Mouse (Mus musculus) left cerebral cortex, adult 6 months (tissue): ENCODE results near the gene Wdr82. TPM values are rescaled to one million over a fixed set of nuclear protein-coding genes. Genes with fewer than 3 reads are reported as not detected.

Source experiments
- long read RNA-seq, 2 experiments: library from polyadenylated mRNA; unstranded; transcript quantifications; one replicate each; pipeline ENCODE4 v2.0.0; 2019 to 2020
- polyA plus RNA-seq: library from polyadenylated mRNA; unstranded; fragments of <200 nt; fragmentation: Nextera tagmentation; gene quantifications from 2 replicates; pipeline ENCODE4 v1.2.3, GENCODE M21; 2021

Gene Wdr82
- 47.8 and 50.0 TPM in 2 replicates for polyA plus RNA-seq
- long read RNA-seq, experiment 1, transcript Wdr82-201 (9 exons, 3,747 nt): major isoform, 103 of 138 reads
- long read RNA-seq, experiment 1, partial matches to known transcripts: 9 of 138 reads
- long read RNA-seq, experiment 1, other reads (novel, unspliced or antisense): 25 of 138 reads
- long read RNA-seq, experiment 2, transcript Wdr82-201 (9 exons, 3,747 nt): major isoform, 14 of 33 reads
- long read RNA-seq, experiment 2, partial matches to known transcripts: 3 of 33 reads
- long read RNA-seq, experiment 2, other reads (novel, unspliced or antisense): 16 of 33 reads

GRCm38 (mm10) chr9:106170556-106171345 lies at the start of gene Wdr82:
TSS of gene Wdr82 (plus strand) at chr9:106170928.

DNA sequence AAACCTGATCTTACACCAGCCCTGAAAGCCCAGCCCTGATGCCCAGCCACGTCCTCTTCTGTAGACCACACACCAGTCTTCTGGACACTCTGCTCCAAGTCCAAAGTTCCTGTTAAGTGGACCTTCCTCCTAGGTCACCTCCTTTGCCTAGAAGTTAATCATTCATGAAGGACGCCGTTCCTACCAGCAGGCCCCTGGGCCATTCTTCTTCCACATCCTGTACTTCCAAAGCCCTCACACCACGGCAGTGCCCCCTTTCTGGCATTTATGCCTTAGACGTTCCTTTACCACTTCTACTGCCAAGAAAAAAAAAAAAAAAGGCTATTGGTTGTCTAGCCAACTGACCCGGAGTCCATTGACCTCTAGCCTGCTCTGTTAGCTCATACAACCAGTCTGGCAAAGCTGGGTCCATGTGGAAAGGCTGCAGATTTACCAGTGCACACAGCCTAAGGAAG lies 12.7 kb upstream of the Wdr82 start, which contains the start of gene Glyctk:
Gene Glyctk, minus strand, starts transcription at position 102 of the 455 bp plus-strand sequence.

GRCm38 (mm10) chr9:106199535-106200272 lies 29.0 kb downstream of the Wdr82 start, which contains the start of gene Ppm1m:
TSS of gene Ppm1m (minus strand) at chr9:106199746.

DNA sequence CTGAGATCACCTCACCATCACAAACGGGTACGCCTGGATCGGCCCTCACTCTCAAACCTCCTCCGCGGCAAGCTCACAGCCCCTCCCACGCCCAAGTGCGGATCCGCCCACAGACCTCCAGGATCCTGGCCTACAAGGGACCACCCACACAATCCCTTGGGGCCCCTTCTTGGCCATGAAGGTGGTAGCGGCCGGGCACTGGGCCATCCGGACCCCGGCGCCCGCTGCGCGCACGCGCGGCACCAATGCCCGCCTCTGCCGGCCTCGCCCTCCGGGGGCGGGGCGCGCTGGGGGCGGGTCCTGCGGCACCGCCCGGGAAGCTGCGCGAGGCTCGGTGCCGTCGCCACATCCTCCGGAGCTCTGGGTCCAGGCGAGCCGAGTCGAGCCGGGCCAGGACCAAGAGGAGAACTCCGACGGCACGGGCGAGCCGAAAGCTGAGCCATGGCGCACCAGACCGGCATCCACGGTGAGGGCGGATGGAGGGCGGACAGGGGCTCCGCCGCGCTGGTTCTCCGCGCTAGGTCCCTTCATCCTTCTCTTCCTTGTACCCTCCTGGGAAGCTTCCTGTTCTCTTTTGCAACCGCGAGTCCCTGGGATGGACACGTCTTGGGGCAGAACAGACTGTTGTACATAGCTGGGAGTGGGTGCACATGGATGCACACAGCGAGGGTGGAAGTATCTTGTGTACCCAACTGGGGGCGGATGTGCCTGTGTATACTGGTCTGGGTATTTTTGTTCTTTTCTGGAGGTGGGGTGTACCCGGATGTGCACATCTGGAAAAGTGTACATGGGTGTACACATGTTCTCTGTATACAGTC lies 32.3 kb downstream of the Wdr82 start, which contains the start of gene Twf2:
Gene Twf2, plus strand, starts transcription at position 290 of the 818 bp plus-strand sequence.

DNA sequence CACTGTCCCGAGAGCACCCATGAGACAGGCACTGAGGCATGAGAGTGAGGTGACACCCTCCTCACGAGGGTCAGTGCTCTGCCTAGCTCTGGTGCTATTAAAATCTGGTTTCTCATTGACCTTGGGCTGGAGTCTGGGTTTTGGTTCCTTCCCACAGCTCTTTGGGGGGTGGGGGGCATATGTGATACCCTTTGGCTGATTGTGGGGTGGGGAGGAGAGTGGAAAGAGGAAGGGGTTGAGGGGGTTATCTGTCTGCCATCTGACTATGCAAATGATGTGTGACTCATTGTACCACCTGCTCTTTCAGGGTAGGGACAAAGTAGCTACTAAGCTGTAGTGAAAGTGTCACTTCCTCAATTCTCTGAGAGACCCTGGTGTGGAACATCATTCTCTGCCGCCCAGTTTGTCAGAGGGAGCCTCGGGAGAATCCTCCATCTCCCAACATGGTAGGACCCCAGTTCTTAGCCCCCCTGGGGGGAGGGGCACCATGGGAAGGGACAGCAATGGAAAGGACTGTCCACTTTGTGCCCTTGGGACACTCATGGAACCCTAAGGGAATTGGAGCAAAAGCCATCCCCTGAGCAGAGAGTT lies 51.6 kb downstream of the Wdr82 start, which contains the start of gene Tlr9:
Gene Tlr9, plus strand, starts transcription at position 338 of the 591 bp plus-strand sequence.

Other genes with a start within 250 kb of the Wdr82 start
- gene Col6a5, start 210.3 kb upstream of the Wdr82 start, polyA plus RNA-seq: 0.09 and 0.16 TPM in 2 replicates
- gene Col6a4, start 74.1 kb upstream of the Wdr82 start, polyA plus RNA-seq: 1.1 and 1.4 TPM in 2 replicates
- gene Glyctk, start 12.8 kb upstream of the Wdr82 start, polyA plus RNA-seq: 0.99 and 1.2 TPM in 2 replicates
- 14.6 and 19.3 TPM in 2 replicates for gene Ppm1m, start 28.8 kb downstream of the Wdr82 start, polyA plus RNA-seq
- 77.0 and 77.9 TPM in 2 replicates for gene Twf2, start 32.2 kb downstream of the Wdr82 start, polyA plus RNA-seq
- 0.20 and 0.25 TPM in 2 replicates for gene Tlr9, start 51.7 kb downstream of the Wdr82 start, polyA plus RNA-seq
- 56.7 and 78.9 TPM in 2 replicates for gene Alas1, start 77.7 kb downstream of the Wdr82 start, polyA plus RNA-seq
- 24.8 and 33.9 TPM in 2 replicates for gene Poc1a, start 110.1 kb downstream of the Wdr82 start, polyA plus RNA-seq
- 17.7 and 21.8 TPM in 2 replicates for gene Dusp7, start 197.7 kb downstream of the Wdr82 start, polyA plus RNA-seq